Comparison of ENCODE assay signal across 8 mouse cellular contexts in the genomic region with DNA sequence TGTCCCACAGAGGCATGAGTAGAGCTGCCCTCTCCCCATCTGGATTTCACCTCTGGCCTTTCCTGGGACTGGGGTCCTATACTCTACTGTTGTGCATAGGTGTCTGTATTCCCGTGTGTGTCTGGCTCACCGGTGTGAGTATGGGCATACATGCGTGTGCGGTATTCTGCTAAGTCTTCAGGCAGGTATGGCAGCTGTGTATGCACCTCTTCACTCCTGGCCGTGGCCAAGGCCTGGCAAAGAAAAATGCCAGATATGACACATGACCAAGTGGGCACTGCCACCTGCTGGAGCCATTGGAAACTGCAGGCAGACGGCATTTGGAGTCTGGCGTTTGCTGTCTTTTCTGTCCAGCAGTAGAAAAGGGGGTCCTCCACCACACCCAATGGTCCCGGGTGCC. TPM values are rescaled to one million over a fixed set of nuclear protein-coding genes. Genes with fewer than 3 reads are reported as not detected.
DNase-seq lines count a peak whose midpoint lies in the region; ATAC-seq lines count a peak whose summit lies in the region.

No protein-coding gene starts in this region.

- H3K4me1 ChIP-seq in kidney, embryonic 14.5 days (ENCODE audit: control insufficient read depth, insufficient read depth, low read length): no peaks in the 10 kb centered on the region
- no peaks in the 10 kb centered on the region for H3K4me1 ChIP-seq in forebrain, embryonic 16.5 days (replicated peaks; ENCODE audit: control insufficient read depth, insufficient read depth, low read length)
- no peaks in the 10 kb centered on the region for H3K4me1 ChIP-seq in liver, embryonic 11.5 days (replicated peaks; ENCODE audit: control insufficient read depth, insufficient read depth, low read length)
- H3K4me1 ChIP-seq in neural tube, embryonic 11.5 days (ENCODE audit: control insufficient read depth, insufficient read depth, low read length): no peaks in the 10 kb centered on the region

- 33% methylated on average over 8 of the region's 8 CpGs for WGBS in kidney, embryonic 14.5 days
- WGBS in forebrain, embryonic 16.5 days: 27% methylated on average over 8 of the region's 8 CpGs
- 33% methylated on average over 8 of the region's 8 CpGs for WGBS in liver, embryonic 11.5 days
- WGBS in neural tube, embryonic 11.5 days: 31% methylated on average over 8 of the region's 8 CpGs

- H3K27me3 ChIP-seq in kidney, embryonic 14.5 days (ENCODE audit: control insufficient read depth, insufficient read depth, low read length): no peaks in the 10 kb centered on the region
- H3K27me3 ChIP-seq in forebrain, embryonic 16.5 days (replicated peaks; ENCODE audit: control insufficient read depth, insufficient read depth, low read length): no peaks in the 10 kb centered on the region
- H3K27me3 ChIP-seq in liver, embryonic 11.5 days (replicated peaks; ENCODE audit: control insufficient read depth, insufficient read depth, low read length): no peaks in the 10 kb centered on the region
- no peaks in the 10 kb centered on the region for H3K27me3 ChIP-seq in neural tube, embryonic 11.5 days (ENCODE audit: control insufficient read depth, insufficient read depth, low read length)

- no peak overlapping the region for H3K9ac ChIP-seq in kidney, embryonic 14.5 days (ENCODE audit: low read depth, low read length)
- no peak overlapping the region for H3K9ac ChIP-seq in forebrain, embryonic 16.5 days (replicated peaks; ENCODE audit: low read depth, low read length)
- no peak overlapping the region for H3K9ac ChIP-seq in liver, embryonic 11.5 days (ENCODE audit: low read depth, low read length)
- no peak overlapping the region for H3K9ac ChIP-seq in neural tube, embryonic 11.5 days (ENCODE audit: low read length)

- peak; percentile 28 for DNase-seq in kidney, adult 11 months
- DNase-seq in cerebellum, adult 11 months: peak; percentile 67
- peak; percentile 20 to 76 for DNase-seq in kidney, adult 8-10 months
- peak; percentile 73 for DNase-seq in liver, embryonic 11.5 days (ENCODE audit: low spot score)
- peak; percentile 79 for DNase-seq in neural tube, embryonic 11.5 days (ENCODE audit: low spot score)
- DNase-seq in testis, postnatal 10 days (ENCODE audit: low spot score): peak; percentile 89

- ATAC-seq in kidney, embryonic 14.5 days (ENCODE audit: low FRiP score, low TSS enrichment): no peak
- ATAC-seq in forebrain, embryonic 16.5 days: peak; percentile 55
- no peak; the same call in 1 of the 2 replicates for ATAC-seq in liver, embryonic 11.5 days (replicated peaks; ENCODE audit: low FRiP score)
- ATAC-seq in neural tube, embryonic 11.5 days (ENCODE audit: insufficient read depth, low FRiP score, low TSS enrichment): 0 out of 2 replicates have a peak, but pooled peaks have one; percentile 6

- H3K9me3 ChIP-seq in kidney, embryonic 14.5 days (ENCODE audit: control insufficient read depth, low read length): no peaks in the 10 kb centered on the region
- no peaks in the 10 kb centered on the region for H3K9me3 ChIP-seq in forebrain, embryonic 16.5 days (ENCODE audit: control insufficient read depth, low read length)
- H3K9me3 ChIP-seq in liver, embryonic 11.5 days (ENCODE audit: control insufficient read depth, low read length): no peaks in the 10 kb centered on the region
- no peaks in the 10 kb centered on the region for H3K9me3 ChIP-seq in neural tube, embryonic 11.5 days (ENCODE audit: control insufficient read depth, low read length)

- H3K27ac ChIP-seq in kidney, embryonic 14.5 days (ENCODE audit: low read depth, low read length): no peak overlapping the region
- H3K27ac ChIP-seq in forebrain, embryonic 16.5 days (ENCODE audit: low read length): no peak overlapping the region
- H3K27ac ChIP-seq in liver, embryonic 11.5 days (ENCODE audit: low read depth, low read length): no peak overlapping the region
- H3K27ac ChIP-seq in neural tube, embryonic 11.5 days (ENCODE audit: low read depth, low read length): no peak overlapping the region

- no peaks in the 10 kb centered on the region for H3K36me3 ChIP-seq in kidney, embryonic 14.5 days (ENCODE audit: control insufficient read depth, insufficient read depth, low read length)
- H3K36me3 ChIP-seq in forebrain, embryonic 16.5 days (ENCODE audit: control insufficient read depth, insufficient read depth): no peaks in the 10 kb centered on the region
- no peaks in the 10 kb centered on the region for H3K36me3 ChIP-seq in liver, embryonic 11.5 days (ENCODE audit: control insufficient read depth, insufficient read depth, low read length)
- H3K36me3 ChIP-seq in neural tube, embryonic 11.5 days (ENCODE audit: control insufficient read depth, insufficient read depth, low read length): no peaks in the 10 kb centered on the region

- H3K4me3 ChIP-seq in kidney, embryonic 14.5 days (ENCODE audit: low read length): no peak overlapping the region
- no peak overlapping the region for H3K4me3 ChIP-seq in forebrain, embryonic 16.5 days (replicated peaks; ENCODE audit: low read length)
- no peak overlapping the region for H3K4me3 ChIP-seq in liver, embryonic 11.5 days (ENCODE audit: low read depth, low read length)
- no peak overlapping the region for H3K4me3 ChIP-seq in neural tube, embryonic 11.5 days (ENCODE audit: low read depth, low read length)

- H3K4me2 ChIP-seq in kidney, embryonic 14.5 days (replicated peaks; ENCODE audit: low read depth, low read length): no peak overlapping the region
- H3K4me2 ChIP-seq in forebrain, embryonic 16.5 days (ENCODE audit: low read length): no peak overlapping the region
- H3K4me2 ChIP-seq in liver, embryonic 11.5 days: no peak overlapping the region
- no peak overlapping the region for H3K4me2 ChIP-seq in neural tube, embryonic 11.5 days (ENCODE audit: low read depth)

RNA-seq across cellular contexts. Expression of gene Tmem130, which starts 26.7 kb away (rescaled TPM):
- polyA plus RNA-seq in kidney, embryonic 14.5 days (2014; fragmentation: Nextera tagmentation; extraction: Ambion mirVana): 0.12 and 0.24 TPM in 2 replicates
- polyA plus RNA-seq in forebrain, embryonic 16.5 days (2015; fragmentation: Nextera tagmentation; extraction: Ambion mirVana): 124 and 229 TPM in 2 replicates
- 0.65 and 0.86 TPM in 2 replicates for polyA plus RNA-seq in liver, embryonic 11.5 days (2014; fragmentation: Nextera tagmentation; extraction: Ambion mirVana)
- polyA plus RNA-seq in neural tube, embryonic 11.5 days (2014; fragmentation: Nextera tagmentation; extraction: Ambion mirVana): 18.4 and 19.6 TPM in 2 replicates

RNA-seq across cellular contexts. Expression of gene Trrap, which starts 32.6 kb away (rescaled TPM):
- 73.2 and 110 TPM in 2 replicates for polyA plus RNA-seq in kidney, embryonic 14.5 days (2014; fragmentation: Nextera tagmentation; extraction: Ambion mirVana)
- polyA plus RNA-seq in forebrain, embryonic 16.5 days (2015; fragmentation: Nextera tagmentation; extraction: Ambion mirVana): 73.7 and 80.4 TPM in 2 replicates
- 58.6 and 64.2 TPM in 2 replicates for polyA plus RNA-seq in liver, embryonic 11.5 days (2014; fragmentation: Nextera tagmentation; extraction: Ambion mirVana)
- 96.8 and 99.2 TPM in 2 replicates for polyA plus RNA-seq in neural tube, embryonic 11.5 days (2014; fragmentation: Nextera tagmentation; extraction: Ambion mirVana)

Comparison
In these comparisons a context has a peak if more than half of its experiments do, and no peak if none do; other contexts are left out.
1. DNase-seq: peak in every context shown above with its lines; median percentile 89 in testis, postnatal 10 days; 79 in neural tube, embryonic 11.5 days; 73 in liver, embryonic 11.5 days; 67 in cerebellum, adult 11 months; 48 in kidney, adult 8-10 months; 28 in kidney, adult 11 months.
2. ATAC-seq: peak in forebrain, embryonic 16.5 days (single experiment) and neural tube, embryonic 11.5 days (single experiment); none in kidney, embryonic 14.5 days (single experiment) and liver, embryonic 11.5 days (single experiment).